Mouse (Mus musculus) regulatory T cell (primary cell): ENCODE results near the gene Pacsin2.

Experiments used
- in situ Hi-C: fragments of 300-600 bp; cut with MboI, MseI; formaldehyde crosslinking; loops from one replicate; pipeline ENCODE4 v1.15.1; 2025; ENCODE audit warnings: high pct_unique_total_duplicates

The Pacsin2 gene

GRCm38 (mm10) chr15:83337903-83338870 is 126.2 kb downstream of the Pacsin2 start:
- in situ Hi-C loops = no loop called here

- in situ Hi-C loops = no loop called here
Observed at GRCm38 (mm10) chr15:83332373-83332772, 132.0 kb downstream of the Pacsin2 start.

- in situ Hi-C loops = no loop called here
Observed at GRCm38 (mm10) chr15:83328952-83329351, 135.5 kb downstream of the Pacsin2 start.
